Mouse (Mus musculus): ENCODE measurements around the gene 6030445D17Rik. TPM values are rescaled to one million over a fixed set of nuclear protein-coding genes. Genes with fewer than 3 reads are reported as not detected.

The 6030445D17Rik gene
- not detected in 2 replicates for total RNA-seq (2015; ENCODE audit: low replicate concordance)
- total RNA-seq (2017; ENCODE audit: low replicate concordance): not detected in 2 replicates

GRCm38 (mm10) chr4:136462086-136462838 is at the start of gene 6030445D17Rik:
Gene 6030445D17Rik (plus strand): TSS chr4:136462250.
- no peak for ATAC-seq (replicated peaks; ENCODE audit: low FRiP score, poor library complexity, severe bottlenecking)

GRCm38 (mm10) chr4:136415477-136415876 is 46.6 kb upstream of the 6030445D17Rik start:
- no peak for ATAC-seq (replicated peaks; ENCODE audit: low FRiP score, poor library complexity, severe bottlenecking)

DNA sequence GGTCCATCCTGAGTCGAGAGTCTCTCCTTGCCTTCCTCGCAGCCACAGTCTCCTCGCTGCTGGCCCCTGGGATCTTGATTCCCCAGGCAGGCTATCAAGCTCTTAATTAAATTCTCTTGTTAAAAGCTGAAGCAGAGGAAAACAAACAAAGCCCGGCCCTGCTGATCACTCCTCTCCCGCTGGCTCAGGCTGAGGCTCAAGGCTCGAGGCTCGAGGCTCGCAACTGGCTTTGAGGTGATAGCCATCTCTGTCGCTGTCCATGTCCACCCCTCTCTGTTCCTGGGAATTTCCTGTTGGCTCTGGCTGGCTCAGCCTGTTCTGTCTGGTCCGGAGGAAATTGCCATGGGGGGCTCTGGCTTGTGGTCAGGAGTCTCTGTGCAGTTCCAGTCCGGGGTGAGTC is 43.1 kb upstream of the 6030445D17Rik start:
- no peak for ATAC-seq (replicated peaks; ENCODE audit: low FRiP score, poor library complexity, severe bottlenecking)

DNA sequence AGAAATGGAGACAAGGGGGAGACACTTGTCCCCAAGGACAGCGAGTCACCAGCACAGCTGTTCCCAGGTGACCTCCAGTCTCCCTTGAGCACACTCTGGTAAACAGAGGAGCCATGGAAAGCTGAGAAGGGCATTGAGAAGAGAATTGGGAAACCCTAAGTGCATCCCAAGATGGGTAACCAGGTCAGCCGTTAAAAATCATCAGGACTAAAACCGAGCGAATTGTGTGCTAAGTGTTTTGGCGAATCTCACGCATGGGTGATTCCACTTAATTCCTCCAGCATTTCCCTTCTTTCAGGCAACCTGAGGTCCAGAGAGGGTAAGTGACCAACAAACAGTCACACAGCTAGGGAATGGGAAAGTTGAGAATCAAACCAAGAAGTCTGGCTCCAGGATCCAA is 42.7 kb upstream of the 6030445D17Rik start:
- no peak for ATAC-seq (replicated peaks; ENCODE audit: low FRiP score, poor library complexity, severe bottlenecking)

DNA sequence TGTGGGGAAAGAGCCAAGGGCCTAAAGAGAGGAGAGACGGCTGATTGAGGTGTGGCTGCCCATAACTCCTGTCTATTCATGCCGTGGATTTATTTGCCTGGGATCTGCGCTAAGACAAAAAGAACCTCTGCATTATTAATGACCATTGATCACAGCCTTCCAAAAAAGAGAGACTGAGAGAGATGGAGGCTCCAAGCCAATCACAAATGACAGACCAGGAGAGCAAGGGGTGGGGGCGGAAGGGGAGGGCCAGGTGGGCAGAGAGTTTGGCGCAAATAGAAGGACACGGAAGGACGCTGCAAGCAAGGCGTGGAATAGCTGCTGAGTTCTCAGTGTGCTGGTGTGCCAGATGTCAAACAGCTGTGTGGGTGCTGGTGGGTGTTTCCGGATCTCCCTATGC is 38.8 kb upstream of the 6030445D17Rik start, which contains the start of gene Htr1d:
Gene Htr1d (plus strand): TSS at position 301 of the 400 bp plus-strand sequence.
- no peak for ATAC-seq (replicated peaks; ENCODE audit: low FRiP score, poor library complexity, severe bottlenecking)

- ATAC-seq (replicated peaks; ENCODE audit: low FRiP score, poor library complexity, severe bottlenecking): 0 out of 2 replicates have a peak, but pooled peaks have one; percentile 32
These were observed 37.7 kb upstream of the 6030445D17Rik start for GRCm38 (mm10) chr4:136424120-136424999.

GRCm38 (mm10) chr4:136425000-136425288 is 37.1 kb upstream of the 6030445D17Rik start:
- ATAC-seq (replicated peaks; ENCODE audit: low FRiP score, poor library complexity, severe bottlenecking): peak; percentile 54; the same call in 1 of the 2 replicates

DNA sequence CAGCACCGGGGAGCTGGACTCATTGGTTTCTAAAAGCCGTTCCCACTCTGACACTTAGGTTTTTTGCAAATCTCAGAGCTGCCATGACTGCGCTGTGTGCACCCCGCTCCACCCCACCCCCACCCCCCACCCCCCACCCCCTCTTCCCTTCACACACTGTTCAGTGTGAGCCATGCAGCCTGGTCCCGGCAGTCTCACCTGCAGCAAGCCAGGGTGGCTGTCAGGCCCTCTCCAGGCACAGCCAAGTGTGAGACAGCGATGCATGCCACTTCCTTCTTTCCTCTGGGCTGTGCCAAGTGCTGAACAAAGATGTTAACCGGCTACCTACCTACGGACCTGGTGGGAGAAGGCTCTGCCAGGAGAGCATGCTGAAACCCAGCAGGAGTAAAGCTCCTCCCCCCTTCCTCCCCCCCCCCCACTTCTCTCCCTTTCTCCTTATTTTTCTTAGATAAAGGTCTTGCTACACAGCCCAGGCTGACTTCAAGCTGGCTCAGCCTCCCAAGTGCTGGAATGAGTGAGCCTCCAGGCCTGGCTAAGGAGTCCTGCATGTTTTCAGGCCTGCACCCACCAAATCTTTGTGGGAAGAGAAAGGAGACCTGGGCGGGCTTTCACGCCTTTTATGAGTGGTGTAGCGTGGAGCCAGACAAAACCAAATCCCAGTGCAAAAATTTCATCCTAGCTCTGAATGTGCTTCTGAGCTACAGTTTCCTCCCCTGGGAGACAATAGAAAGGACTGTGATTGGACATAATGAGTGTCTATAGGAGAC is 31.3 kb upstream of the 6030445D17Rik start:
- no peak for ATAC-seq (replicated peaks; ENCODE audit: low FRiP score, poor library complexity, severe bottlenecking)

- ATAC-seq (replicated peaks; ENCODE audit: low FRiP score, poor library complexity, severe bottlenecking): no peak
These were observed 30.7 kb upstream of the 6030445D17Rik start for GRCm38 (mm10) chr4:136431376-136431693.

- ATAC-seq (replicated peaks; ENCODE audit: low FRiP score, poor library complexity, severe bottlenecking): no peak
These were observed 28.0 kb upstream of the 6030445D17Rik start for GRCm38 (mm10) chr4:136434029-136434428.

DNA sequence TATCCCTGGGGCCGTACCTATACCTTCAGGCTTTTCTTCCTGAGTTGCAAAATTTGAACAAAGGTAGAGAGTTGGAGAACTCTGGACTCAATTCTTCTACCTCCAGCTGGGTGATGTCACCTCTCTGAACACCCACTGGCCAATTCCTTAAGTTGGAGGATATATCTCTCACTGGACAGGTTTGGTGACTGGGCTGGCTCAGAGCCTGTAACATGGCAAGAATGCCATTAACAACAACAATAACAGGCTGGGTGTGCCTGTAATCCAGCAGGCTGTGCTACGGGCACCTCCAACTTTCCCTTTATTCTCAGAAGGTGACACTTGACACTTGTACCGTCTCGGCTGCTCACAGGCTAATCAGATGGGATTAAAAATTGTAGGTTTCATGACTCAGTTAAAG is 22.9 kb upstream of the 6030445D17Rik start:
- ATAC-seq (replicated peaks; ENCODE audit: low FRiP score, poor library complexity, severe bottlenecking): no peak

DNA sequence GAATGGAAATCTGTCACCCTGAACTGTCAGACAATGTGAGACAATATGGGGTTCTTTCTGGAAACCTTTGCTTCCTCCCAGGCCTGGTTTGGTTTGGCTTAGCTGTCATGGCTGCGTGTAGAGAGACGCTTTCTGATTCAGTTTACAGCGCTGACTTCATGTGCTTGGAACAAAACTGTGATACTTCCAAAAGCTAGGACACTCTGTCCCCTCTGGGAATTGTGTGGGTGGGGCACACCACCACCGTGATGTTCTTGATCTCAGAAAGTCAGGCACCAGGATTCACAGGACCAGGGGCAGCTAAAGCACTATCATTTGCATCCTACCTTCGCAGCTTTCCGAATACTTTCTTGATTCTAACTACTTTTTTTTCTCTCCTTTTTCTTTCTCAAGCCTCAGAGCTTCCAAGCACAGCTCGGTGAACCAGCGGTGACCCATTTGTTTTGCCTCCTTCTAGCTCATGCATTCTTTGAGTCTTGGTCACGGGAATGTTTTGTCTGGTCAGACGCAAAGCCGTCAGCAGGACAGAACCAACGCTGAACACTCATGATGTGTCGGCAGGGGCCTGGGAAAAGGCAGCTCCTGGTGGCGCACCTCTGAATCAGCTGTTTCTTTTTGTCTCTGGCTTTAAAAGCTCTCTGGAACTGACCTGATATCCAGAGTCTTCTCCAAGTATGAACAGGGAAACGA is 20.6 kb upstream of the 6030445D17Rik start:
- ATAC-seq (replicated peaks; ENCODE audit: low FRiP score, poor library complexity, severe bottlenecking): no peak

DNA sequence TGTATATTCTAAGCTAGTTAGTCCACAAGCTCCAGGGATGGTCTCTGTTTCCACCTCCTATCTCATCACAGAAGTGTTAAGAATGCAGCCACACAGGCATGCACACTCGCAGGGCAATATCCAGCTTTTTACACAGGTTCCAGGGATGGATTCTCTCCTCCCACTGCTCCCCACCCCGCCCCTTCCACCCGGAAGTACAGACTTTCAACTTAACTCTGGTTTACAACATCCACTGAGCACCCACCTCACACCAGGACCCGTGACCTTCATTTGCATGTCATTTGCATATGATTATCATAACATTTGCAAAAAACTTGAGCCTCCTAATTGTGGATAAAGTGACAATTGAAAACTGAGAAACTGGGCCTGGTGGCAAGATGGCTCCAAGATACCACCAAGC is 17.5 kb upstream of the 6030445D17Rik start:
- no peak for ATAC-seq (replicated peaks; ENCODE audit: low FRiP score, poor library complexity, severe bottlenecking)

GRCm38 (mm10) chr4:136449795-136450194 is 12.3 kb upstream of the 6030445D17Rik start:
- no peak for ATAC-seq (replicated peaks; ENCODE audit: low FRiP score, poor library complexity, severe bottlenecking)

GRCm38 (mm10) chr4:136450271-136450670 is 11.8 kb upstream of the 6030445D17Rik start:
- ATAC-seq (replicated peaks; ENCODE audit: low FRiP score, poor library complexity, severe bottlenecking): no peak

DNA sequence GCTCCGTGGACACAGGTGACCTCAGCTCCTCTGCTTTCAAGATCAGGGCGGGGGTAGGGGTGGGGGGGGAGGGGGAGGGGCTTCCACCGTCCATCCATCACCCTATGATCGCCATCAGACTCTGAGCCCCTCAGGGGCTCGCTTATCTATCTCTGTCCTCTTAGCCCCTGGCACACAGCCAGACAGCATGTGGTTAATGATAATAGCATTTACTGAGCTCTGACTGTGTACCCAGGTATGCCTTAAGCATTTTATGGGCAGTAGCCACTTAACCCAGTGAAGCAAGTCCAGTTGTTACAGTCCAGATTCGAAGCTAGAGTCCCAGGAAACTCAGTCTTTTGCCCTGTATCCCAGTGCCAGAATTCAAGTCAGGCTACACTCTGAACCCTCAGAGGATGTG is 10.5 kb upstream of the 6030445D17Rik start:
- no peak for ATAC-seq (replicated peaks; ENCODE audit: low FRiP score, poor library complexity, severe bottlenecking)

DNA sequence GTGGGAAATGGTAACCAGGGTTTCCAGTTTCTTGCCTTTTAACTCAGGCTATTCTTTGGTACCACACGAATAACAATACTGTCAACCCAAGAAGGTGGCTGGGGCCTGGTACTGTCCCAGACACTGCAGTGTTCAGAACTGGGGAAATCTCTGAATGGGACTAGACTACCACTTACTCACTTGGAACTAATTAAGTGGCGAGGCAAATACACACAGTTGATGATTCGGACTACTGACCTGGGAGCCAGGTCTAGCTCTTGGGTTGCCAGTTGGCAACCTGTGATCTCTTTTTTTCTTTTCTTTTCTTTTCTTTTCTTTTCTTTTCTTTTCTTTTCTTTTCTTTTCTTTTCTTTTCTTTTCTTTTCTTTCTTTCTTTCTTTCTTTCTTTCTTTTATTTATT is 9.8 kb upstream of the 6030445D17Rik start:
- ATAC-seq (replicated peaks; ENCODE audit: low FRiP score, poor library complexity, severe bottlenecking): no peak

- no peak for ATAC-seq (replicated peaks; ENCODE audit: low FRiP score, poor library complexity, severe bottlenecking)
These were observed 9.3 kb upstream of the 6030445D17Rik start for GRCm38 (mm10) chr4:136452792-136453191.

DNA sequence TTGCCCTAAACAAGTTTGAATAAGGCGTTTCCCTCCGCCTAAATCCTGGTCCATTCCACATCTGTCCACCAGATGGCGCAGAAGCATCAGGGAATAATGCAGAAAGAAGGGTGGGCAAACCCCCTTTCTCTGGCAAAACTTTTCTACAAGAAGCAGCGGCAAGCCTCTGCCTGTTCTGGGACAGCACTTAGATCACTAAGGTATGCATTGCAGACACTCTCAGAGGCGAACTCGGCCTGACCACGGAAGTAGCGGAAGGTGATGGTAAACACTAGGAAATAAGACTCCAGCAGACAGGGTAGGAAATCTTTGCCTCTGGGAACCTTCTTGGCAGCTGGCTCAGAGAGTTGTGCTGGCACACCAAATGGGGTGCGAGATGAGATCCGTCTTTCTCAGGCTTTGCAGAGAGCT is 7.2 kb upstream of the 6030445D17Rik start:
- ATAC-seq (replicated peaks; ENCODE audit: low FRiP score, poor library complexity, severe bottlenecking): peak; percentile 67

Data from erythroblast, adult 5-6 weeks (primary cell).